Mouse (Mus musculus) left cerebral cortex, adult 2 months (tissue): Measurements from ENCODE around the gene Acvr1c. TPM values are rescaled to one million over a fixed set of nuclear protein-coding genes. Genes with fewer than 3 reads are reported as not detected.

Experiments
- DNase-seq, 2 experiments: peaks; one replicate each; pipeline ENCODE4 v3.0.0; 2021 to 2022; ENCODE audit warnings: low spot score in 2 of 2, mixed read lengths in 1 of 2; ENCODE audit errors: extremely low spot score in 1 of 2
- H3K27ac ChIP-seq: fragments of 200-600 bp; 2 replicates; pipeline ENCODE4 v1.8.1; 2022
- H3K4me3 ChIP-seq: fragments of 200-600 bp; 2 replicates; pipeline ENCODE4 v1.8.1; 2022
- CTCF ChIP-seq: fragments of 200-600 bp; IDR thresholded peaks from 2 replicates; pipeline ENCODE4 v1.8.1; 2022; ENCODE audit warnings: antibody characterized with exemption, mild to moderate bottlenecking, moderate library complexity
- intact Hi-C: fragments of 180-260 bp; cut with DNase I; formaldehyde crosslinking; loops from one replicate; pipeline ENCODE4 v1.15.1; 2025
- total RNA-seq, 2 experiments: library from RNA; stranded (reverse); gene quantifications; 2 replicates each; pipeline ENCODE4 v1.2.3; 2021

Gene Acvr1c
- total RNA-seq, 2 experiments from 2014 or later = 26.5 to 26.7 TPM

- no peak overlapping the region for H3K4me3 ChIP-seq
- no peak for DNase-seq
- no peak overlapping the region for H3K27ac ChIP-seq
- TF ChIP-seq CTCF = no peak
- intact Hi-C loops = no loop called here
Observed at GRCm38 (mm10) chr2:58352846-58353245, 4.8 kb downstream of the Acvr1c start.

DNA sequence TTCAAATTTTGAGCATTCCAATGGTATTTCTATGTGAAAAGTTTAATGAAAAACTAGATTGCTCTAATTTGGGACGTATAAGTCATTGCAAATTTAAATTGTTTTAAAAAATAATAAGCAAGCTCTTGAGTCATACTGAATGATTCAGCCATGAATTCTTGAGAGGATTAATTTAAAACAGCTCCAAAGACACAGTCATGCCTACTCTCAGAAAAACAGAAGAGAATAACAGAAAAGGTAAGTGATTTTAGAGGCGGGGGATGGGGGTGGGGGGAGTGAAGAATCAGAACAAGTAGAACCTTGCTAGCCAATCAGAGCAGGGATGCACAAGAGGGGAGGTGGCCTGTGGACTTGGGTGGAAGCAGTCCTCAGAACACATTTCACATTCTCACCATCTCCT lies 7.0 kb downstream of the Acvr1c start:
- intact Hi-C loops = no loop called here
- no peak overlapping the region for H3K27ac ChIP-seq
- no peak overlapping the region for H3K4me3 ChIP-seq
- no peak for TF ChIP-seq CTCF
- no peak for DNase-seq

- intact Hi-C loops = no loop called here
- no peak overlapping the region for H3K4me3 ChIP-seq
- no peak overlapping the region for H3K27ac ChIP-seq
- TF ChIP-seq CTCF = no peak
- no peak for DNase-seq
Observed at GRCm38 (mm10) chr2:58336730-58337129, 21.0 kb downstream of the Acvr1c start.

DNA sequence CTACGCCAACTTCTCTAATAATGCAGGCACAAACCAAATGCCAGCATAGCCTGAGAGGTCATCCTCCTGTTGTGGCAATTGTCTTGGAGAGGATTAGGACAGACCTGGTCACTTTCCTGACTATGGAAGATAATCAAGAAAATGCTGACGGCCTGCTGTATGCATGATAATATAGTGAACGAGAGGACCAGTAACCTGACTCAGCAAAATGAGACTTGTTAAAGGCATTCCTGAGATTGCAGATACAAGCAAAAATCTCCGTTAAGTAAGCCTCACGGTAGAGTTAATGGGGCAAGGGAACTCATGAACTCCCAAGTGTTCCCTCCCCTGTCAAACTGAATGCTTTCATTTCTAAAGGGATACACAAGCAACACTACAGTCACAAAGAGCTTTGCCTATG lies 28.1 kb downstream of the Acvr1c start:
- Histone ChIP-seq H3K27ac (no peak overlapping the region), H3K4me3 (no peak overlapping the region)
- intact Hi-C loops = no loop called here
- no peak for DNase-seq
- no peak for TF ChIP-seq CTCF

- TF ChIP-seq CTCF = peak; percentile 51
- Histone ChIP-seq H3K27ac (peak overlapping the region; percentile 36; the same call in 1 of the 2 replicates), H3K4me3 (peak overlapping the region; percentile 21; the same call in 1 of the 2 replicates)
- DNase-seq = peak; percentile 63 to 71
- intact Hi-C loops = loop anchor here (2.0 kb wide), 1 partner anchor 32 kb away; the partner anchor contains the start of gene Acvr1c
Observed at GRCm38 (mm10) chr2:58324118-58324901, 33.4 kb downstream of the Acvr1c start.

- no peak for TF ChIP-seq CTCF
- DNase-seq = no peak
Observed at GRCm38 (mm10) chr2:58323274-58323673, 34.4 kb downstream of the Acvr1c start.

DNA sequence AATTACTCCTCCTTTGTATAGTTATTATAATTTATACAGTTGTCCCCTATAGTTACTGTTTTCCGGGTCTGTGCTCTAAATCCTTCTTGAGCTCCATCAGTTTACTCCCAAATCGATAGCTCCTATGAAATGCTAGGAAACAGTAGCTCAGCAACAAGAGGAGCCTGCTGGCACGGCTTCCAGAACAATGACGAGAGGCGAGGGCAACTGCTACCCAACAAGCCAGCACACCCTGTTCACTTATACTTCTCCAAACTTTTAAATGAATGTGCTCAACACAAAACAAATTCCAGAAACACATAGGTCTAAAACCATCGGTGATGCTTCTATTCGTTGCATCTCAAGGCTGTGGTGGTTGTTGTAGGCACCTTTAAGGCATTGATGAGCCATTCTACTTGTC lies 41.5 kb downstream of the Acvr1c start:
- Histone ChIP-seq H3K27ac (no peak overlapping the region), H3K4me3 (no peak overlapping the region)
- DNase-seq = no peak
- TF ChIP-seq CTCF = no peak
- intact Hi-C loops = loop anchor here (10.0 kb wide), 1 partner anchor 349 kb away; no protein-coding TSS in a partner anchor

More at GRCm38 (mm10) chr2:58323274-58323673, 34.4 kb downstream of the Acvr1c start:
- H3K27ac ChIP-seq = no peak overlapping the region
- intact Hi-C loops = no loop called here
- H3K4me3 ChIP-seq = no peak overlapping the region

DNA sequence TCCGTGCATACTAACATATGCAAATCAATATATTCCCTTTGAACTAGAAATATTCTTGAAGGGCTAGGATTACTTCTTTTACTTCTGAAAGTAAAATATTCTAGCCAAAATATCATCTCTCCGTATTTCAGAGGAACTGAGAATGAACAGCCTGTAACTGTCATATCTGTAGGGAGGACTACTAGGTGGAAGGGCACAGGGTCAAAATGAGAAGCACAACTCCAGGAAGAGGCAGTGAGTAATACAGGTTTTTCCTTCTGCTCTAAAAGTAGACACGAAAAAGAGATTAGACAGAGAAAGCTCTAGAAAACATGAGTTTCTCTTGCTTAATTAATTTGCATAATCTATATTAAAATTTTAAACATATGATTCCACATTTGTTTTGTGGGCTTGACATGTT lies 48.0 kb downstream of the Acvr1c start:
- TF ChIP-seq CTCF = no peak
- Histone ChIP-seq H3K27ac (no peak overlapping the region), H3K4me3 (no peak overlapping the region)
- DNase-seq = no peak
- intact Hi-C loops = loop anchor here (10.0 kb wide), 1 partner anchor 355 kb away; no protein-coding TSS in a partner anchor

DNA sequence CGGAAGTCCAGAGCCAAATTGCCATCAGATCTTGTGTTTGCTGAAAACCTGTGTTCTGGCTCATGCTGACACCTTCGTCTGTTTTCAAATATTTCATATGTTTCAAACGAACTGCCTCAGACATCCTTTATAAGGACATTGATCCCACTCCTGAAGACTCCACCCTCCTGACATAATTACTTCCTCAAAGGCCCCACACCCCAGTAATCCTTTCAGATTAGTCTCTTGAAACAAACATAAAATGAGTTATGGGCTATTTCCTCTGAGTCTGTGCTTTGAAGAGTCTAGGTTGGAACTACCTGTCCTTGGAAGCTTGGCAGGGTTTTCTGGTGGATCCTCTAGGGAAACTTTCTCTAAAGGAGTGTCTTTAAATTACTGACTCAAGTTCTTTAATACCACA lies 53.2 kb downstream of the Acvr1c start:
- no peak overlapping the region for H3K4me3 ChIP-seq
- TF ChIP-seq CTCF = no peak
- no peak overlapping the region for H3K27ac ChIP-seq
- intact Hi-C loops = no loop called here
- no peak for DNase-seq

GRCm38 (mm10) chr2:58289759-58290431 lies 67.8 kb downstream of the Acvr1c start:
- intact Hi-C loops = no loop called here
- no peak for TF ChIP-seq CTCF
- Histone ChIP-seq H3K27ac (no peak overlapping the region), H3K4me3 (no peak overlapping the region)
- DNase-seq = no peak

DNA sequence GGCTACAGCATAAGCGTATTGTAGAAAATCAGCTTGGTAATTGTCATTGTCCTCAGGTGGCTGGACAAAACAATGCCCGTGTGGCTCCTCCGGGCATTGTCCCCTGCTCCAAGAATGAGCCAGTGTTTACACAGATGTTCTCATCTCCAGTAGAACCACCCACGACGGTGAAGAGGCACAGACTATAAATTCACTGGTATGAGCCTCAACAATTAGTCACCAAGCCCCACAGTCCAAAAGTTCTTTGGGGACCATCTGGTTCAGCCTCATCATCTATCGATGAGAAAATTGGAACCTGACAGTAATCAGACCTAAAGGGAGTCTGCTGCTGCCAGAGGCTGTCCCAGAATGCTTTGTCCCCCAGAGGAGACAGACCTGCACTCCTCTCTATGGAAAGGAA lies 68.4 kb downstream of the Acvr1c start:
- Histone ChIP-seq H3K4me3 (no peak overlapping the region), H3K27ac (no peak overlapping the region)
- TF ChIP-seq CTCF = no peak
- intact Hi-C loops = no loop called here
- DNase-seq = no peak

GRCm38 (mm10) chr2:58282259-58282910 lies 75.3 kb downstream of the Acvr1c start:
- DNase-seq = peak; percentile 22 to 45
- intact Hi-C loops = loop anchor here (2.0 to 5.0 kb wide), 2 partner anchors 84 to 225 kb away; no protein-coding TSS in a partner anchor
- no peak overlapping the region for H3K27ac ChIP-seq
- no peak overlapping the region for H3K4me3 ChIP-seq
- TF ChIP-seq CTCF = peak; percentile 68
